Mouse (Mus musculus): ENCODE measurements around the gene Papolb.

Gene Papolb

DNA sequence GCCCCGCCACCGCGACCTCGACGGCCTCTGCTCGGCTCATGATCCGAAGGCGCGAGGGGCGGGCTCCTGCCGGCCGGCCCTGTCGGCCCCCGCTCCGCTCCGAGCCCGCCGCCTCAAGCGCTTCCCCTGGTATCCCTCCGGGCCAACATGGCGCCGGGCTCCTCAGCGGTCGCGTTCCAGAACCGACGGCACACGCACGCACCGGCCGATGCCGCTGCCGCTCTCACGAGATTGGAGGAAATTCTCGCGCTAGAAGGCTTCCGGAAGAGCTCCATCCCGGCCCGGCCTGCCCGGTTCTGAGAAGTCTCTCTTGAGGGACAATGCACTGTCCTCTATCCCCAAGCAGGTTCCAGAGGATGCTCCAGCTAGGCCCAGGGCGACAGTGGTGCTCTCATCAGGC is at the start of gene Papolb:
Papolb (minus strand) TSS at position 162 of the 400 bp plus-strand sequence.
- DNase-seq (ENCODE audit: low spot score in 2 of 2): no peak

DNA sequence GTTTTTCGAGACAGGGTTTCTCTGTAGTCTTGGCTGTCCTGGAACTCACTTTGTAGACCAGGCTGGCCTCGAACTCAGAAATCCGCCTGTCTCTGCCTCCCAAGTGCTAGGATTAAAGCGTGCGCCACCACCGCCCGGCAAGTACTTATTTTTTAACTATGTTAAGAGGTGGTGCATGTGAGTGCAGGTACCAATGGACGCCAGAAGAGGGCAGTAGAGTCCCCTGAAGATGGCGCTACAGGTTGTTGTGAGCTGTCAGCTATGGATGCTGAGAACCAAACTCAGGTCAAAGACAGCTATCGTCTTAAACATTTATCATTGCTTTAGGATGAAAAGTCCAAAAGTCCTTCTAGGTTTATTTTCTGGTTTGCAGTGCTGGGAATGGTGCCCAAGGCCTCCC is 48.3 kb upstream of the Papolb start:
- DNase-seq (ENCODE audit: low spot score in 2 of 2): no peak

DNA sequence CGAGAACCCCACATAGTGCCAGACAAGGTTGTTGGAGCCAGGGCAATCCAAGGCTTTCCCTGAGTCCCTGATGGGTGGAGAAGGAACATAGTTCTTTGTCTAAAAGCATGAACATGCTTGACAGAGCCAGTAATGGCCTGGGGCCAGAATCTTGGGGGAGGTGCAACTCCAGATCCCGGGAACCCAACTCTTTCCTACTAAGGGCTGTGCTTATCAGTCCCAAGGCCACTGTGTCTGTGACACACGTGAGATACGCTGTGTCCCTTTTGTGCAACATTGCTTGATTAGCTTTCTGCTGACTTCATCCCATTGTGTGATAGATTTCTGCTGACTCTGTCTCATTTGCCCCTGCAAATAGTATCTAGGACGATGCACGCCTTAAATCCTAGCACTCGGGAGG is 47.0 kb upstream of the Papolb start:
- DNase-seq (ENCODE audit: low spot score in 2 of 2): no peak

DNA sequence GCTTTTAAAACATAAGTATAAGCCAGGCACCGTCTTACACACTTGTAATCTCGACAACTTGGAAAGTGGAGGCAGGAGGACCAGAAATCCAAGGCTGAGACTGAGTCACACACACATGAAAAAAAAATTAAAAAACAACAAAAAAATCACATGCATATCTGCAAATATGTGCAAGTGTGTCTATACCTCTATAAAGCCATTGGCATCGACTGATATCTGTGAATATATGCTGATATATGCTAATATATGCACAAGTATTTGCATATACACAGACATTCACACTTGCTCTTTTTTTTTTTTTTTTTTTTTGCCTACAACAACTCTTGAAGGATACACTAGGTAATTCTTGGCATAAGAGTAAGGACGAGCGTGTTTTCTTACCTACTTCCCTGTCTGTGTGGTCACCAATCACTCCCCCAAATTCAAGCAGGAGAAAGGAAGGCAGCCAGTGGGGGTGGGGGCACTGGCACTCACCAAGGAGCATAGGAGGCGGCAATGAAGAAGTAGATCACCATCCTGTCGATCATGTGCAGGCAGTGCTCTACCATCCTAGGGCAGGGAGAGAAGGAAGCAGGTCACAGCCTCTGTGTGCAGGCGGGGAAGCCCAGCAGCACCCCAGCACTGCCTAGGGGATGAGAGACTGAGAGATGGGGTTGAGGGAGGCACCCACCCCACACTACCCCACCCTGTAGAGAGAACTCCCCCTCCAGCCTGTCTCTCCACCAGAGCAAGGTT is 44.6 kb upstream of the Papolb start:
- DNase-seq (ENCODE audit: low spot score in 2 of 2): no peak

DNA sequence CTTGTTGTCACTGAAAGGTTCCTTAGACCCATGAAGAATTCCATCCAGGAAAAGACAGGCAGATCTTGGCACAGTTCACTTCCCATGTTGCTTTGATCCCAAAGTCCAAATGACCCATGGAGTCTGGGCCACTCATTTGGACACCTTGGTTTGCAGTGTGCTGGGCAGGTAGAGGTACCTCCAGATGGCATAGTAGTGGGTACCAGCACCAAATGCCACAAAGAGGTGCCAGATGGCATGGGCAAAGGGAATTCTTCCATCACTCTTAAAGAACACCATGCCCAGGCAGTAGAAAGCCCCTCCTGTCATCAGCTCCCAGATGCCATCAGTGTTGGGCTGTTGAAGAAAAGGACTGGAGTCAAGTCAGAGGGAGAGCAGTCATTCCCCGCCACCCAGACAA is 34.7 kb upstream of the Papolb start:
- DNase-seq (ENCODE audit: low spot score in 2 of 2): no peak

DNA sequence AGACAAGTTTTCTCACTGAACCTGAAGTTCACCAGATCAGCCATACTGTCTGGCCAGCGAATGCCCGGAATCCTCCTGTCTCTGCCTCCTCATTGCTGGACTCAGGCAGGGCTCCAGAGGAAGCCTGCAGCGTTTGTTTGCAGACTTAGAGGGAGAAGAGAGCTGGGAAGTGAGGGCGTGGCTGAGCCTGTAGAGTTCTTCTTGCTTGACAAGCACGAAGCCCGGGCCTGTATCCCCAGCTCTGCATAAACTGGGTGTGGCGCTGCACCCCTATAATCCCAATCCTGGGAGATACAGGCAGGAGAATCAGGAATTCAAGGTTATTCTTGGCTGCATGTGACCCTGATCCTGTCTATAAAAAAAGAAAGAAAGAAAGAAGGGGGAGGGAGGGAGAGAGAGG is 30.4 kb upstream of the Papolb start:
- no peak for DNase-seq (ENCODE audit: low spot score in 2 of 2)

DNA sequence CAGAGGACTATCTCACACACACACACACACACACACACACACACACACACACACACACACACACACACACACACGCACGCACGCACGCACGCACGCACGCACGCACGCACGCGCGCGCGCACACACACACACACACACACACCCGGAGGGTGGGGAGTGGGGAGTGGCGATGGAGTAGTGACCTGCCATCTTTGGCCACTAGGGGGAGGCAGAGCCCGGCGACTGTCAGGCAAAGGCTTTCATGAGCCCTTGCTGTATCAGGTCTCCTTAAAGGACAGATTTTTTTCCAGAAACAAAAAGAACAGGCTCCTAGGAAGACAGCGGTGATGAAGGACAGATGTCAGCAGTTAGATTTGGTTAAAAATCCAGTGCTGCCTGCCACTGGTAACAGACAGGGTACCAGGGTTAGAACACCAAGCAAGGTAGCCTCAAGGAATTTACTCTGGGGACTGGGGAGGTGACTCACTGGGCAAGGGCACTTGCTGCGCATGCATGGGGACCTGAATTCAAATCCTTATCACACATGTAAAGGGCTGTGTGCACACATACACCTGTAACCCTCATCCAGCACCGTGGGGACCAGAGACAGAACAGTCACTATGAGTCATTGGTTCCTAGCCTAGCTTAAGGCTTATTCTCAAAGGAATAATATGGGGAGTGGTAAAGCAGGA is 27.7 kb upstream of the Papolb start:
- DNase-seq (ENCODE audit: low spot score in 2 of 2): peak in 1 of 2 experiments; percentile 36

DNA sequence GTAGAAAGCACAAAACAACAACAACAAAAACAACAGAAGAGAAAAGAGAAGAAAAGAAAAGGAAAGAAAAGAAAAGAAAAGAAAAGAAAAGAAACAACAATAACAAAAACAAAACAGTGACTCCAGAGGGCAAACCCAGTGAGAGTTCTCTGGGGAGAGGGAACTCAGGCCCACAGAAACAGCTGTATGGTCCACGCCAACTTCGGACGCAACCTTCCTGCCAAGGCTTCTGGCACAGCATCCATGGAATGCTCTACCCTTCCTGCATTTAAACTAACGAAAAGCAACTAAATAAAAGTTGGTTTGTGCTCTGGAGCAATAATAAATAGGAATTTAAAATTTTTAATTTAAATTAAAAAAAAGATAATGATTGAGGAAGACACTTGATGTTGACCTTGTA is 26.8 kb upstream of the Papolb start:
- no peak for DNase-seq (ENCODE audit: low spot score in 2 of 2)

DNA sequence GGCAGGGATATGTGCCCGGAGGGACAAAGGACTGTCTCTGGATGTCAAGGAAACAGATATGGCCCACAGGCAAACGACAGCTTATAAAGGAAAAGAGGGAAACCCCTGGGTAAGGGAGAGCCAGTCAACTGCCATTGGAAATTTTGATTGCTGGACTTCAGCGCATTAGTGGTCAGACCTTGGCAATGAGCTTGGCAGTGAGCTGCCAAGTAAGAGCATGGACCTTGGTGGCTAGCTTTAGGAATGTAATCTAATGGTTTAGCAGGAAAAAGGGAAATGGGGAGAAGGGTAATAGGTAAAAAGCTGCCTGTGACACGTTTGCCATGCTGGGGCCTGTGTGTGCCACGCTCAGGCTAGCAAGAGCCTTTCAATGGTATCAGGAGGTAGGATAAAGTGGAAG is 26.0 kb upstream of the Papolb start:
- DNase-seq (ENCODE audit: low spot score in 2 of 2): no peak

DNA sequence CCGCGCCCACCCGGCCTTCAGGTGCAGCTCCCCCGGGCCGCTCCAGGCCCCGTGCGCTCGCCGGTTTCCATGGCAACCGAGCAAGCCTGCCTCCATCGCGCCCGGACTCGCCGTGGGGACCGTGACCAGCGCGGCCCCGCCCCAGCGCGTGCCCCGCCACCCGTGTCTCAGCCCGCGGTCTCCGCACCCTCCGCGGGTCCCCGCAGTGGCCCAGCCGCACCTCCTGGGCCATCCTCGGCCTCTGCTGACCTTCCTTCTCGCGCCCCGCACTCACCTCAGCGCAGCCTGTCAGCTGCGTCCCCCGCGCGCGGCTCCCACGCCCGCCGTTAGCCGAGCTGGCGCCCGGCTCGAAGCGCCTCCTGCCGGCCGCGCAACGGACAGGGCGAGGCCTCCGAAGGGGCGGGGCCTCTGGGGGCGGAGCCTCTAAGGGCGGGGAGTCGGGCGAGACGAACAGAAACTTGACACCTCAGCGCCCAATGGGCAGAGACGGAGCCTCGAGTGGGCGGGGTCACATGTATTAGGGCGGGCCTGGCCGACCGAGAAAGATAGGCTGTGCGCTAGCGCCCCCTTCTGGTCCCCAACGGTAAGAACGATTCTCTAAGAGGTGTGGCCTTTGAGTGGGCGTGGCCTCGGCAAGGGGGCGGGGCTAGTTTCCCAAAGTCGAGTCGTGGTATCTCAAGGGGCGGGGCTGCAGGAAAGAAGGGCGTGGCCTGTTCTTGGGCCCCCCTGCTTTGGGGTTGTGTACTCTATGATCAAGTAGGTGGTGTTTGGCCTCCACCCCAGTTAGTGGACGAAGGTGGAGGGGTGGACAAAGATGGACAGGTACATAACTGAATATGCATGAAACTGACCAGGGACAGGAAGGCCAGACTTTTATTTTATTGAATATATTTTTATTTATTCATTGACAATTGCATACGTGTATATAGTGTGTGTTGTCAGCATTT is 21.1 kb upstream of the Papolb start, which contains the start of gene Radil:
Radil (minus strand) TSS at position 393 of the 947 bp plus-strand sequence.
- peak; percentile 92 to 95 for DNase-seq (ENCODE audit: low spot score in 2 of 2)

DNA sequence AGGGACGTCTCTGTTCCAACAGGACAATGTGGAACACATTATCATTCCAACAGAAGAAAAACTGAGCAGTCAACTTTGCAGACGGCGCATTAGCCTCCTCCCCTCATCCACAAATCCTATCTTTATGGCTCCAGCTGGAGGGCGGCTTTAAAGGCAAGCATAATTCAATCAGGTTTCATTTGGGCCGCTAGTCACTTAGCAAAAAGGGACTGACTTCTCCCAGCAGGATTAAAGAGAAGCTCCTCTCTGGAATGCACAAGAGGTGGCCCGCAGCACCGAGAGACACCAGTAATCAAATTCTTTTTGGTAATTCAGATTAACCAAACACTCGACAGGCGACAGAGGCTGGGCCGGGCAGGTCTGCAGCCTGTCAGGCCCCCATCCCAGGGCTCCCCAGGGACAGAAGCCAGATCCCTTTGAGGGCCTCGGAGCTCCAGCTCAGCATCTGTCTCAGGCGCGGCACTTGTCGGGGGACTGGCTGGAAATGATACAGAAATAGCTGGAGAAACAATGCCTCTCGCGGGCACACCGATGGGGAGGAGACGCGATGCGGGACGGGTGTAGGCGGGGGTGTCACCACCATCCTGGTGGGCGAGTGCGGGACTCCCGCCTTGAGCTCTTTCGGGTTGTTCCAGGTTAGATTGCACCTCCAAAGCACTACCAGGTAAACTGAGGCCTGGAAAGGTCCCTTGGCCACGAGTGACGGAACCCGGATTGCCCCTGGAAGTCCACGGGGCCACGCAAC is 20.3 kb upstream of the Papolb start:
- DNase-seq (ENCODE audit: low spot score in 2 of 2): peak; percentile 32 to 43

DNA sequence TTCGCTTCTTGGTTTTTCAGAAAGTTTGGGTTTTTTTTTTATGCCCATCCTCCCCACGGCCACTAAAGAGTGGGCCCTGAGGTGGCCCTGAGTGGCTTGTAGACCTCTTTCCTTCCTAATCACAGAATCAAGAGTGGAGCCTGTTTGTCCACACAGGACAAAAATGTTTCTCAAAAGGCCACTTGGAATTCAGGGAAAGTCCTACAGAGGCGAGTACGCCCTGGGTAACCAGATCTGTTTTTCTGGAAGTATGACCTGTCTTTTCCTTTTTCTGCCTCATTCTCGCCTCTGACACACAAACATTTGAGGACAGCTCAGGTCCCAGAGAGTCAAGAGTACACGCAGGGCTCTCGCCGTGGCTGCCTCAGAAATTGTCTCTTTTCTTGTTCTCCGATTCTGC is 19.6 kb upstream of the Papolb start:
- peak in 1 of 2 experiments; percentile 14 for DNase-seq (ENCODE audit: low spot score in 2 of 2)

DNA sequence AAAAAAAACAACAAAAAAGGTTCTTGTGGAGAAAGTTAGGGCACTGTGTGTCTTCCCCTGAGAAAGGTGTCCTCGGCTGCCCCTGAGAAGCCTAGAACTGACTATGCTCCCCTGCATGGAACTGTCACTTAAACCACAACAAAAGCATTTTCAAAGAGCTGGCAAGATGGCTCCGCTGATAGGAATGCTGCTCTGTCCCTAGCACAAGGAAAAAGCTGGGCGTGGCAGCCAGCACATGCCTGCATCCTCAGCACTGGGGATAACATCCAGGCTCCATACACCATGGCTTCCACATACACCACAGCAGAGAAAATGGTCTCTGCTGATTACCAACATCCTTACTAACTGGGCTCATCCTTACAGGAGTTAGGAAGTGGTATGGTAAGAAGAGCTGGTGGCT is 17.2 kb upstream of the Papolb start:
- DNase-seq (ENCODE audit: low spot score in 2 of 2): no peak

DNA sequence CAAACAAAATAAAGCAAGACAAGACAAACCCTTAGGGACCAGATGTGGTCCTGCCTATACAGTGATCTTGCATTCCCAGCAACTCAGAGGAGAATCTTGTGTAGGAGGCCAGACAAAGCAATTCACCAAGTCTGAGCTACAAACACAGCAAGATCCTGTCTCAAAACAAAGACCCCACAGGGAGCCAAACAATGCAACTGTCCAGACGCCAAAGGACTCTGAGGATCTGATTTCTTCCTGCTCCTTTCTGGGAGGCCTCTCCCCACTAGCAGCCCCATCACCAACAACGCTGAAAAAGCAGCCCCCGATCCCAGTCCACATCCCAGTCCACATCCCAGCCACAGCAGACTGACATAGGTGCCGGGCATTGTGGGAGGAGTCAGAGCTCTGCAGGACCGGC is 16.5 kb upstream of the Papolb start:
- DNase-seq (ENCODE audit: low spot score in 2 of 2): no peak

DNA sequence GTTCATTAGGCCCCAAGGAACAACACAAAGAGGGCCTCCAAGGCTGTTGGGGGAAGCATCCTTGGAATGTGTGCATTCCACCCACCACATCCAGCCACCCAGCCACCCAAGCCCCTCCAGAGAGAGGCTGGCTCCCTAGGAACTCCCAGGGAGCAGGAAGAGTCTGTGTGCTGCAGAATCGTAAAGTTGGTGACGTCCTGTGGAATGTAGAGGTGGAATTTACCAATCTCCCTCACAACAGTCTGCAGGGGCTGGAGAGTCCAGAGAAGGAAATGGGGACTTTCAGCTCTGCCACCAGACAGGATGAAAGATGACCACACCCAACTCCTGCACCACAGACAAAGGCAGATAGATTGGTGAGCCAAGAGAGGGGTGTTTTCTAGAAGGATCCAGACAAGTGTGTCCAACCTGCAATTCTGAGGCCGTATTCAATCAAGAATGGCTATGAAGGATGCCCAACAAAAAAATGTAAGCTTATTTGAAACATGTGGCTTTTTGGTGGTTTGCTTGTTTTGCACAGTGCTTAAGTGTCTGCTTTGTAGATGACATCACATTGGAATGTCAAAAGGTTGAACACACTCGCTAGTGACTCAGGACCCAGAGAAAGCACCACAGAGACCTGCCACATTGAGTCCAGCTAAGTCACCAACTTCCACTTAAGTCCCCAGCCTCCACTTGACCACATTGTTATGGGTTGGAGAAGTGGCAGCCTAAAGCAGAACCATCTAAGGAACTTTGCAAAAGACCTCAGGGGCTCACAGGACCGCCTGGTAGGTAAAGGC is 15.3 kb upstream of the Papolb start:
- DNase-seq (ENCODE audit: low spot score in 2 of 2): no peak

DNA sequence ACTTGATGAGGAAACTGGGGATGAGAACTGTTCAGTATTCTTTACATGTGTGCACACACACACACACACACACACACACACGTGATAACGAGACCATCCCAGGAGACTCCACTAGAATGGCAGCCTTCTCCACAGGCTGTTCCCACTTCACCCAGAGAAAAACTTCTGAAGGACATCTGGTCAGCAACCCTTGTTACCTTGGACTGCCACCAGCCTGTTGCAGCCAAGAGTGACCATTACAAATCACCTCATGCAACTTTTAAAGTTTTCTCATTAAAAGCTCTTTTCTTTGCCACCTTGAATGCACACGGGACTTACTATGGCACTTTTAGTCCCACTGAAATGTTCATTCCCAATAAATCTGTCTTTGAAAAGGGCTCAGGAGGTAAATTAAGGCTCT is 7.4 kb upstream of the Papolb start:
- DNase-seq (ENCODE audit: low spot score in 2 of 2): no peak

DNA sequence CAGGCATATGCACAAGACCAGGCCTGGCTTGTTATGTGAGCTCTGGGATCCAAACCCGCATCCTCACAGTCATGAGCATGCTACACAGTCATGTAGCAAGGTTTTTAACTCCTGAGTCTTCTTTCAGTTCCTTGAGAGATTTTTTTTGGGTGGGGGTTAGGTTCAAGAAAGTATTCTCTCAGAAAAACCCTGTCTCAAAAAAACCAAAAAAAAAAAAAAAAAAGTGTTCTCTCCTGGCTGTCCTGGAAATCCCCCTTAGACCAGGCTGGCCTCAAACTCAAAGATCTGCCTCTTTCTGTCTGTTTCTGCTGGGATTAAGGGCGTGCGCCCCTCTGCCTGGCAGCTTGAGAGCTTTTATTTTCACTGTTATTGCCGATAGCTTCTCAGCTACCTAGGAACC is 5.5 kb upstream of the Papolb start:
- DNase-seq (ENCODE audit: low spot score in 2 of 2): no peak

DNA sequence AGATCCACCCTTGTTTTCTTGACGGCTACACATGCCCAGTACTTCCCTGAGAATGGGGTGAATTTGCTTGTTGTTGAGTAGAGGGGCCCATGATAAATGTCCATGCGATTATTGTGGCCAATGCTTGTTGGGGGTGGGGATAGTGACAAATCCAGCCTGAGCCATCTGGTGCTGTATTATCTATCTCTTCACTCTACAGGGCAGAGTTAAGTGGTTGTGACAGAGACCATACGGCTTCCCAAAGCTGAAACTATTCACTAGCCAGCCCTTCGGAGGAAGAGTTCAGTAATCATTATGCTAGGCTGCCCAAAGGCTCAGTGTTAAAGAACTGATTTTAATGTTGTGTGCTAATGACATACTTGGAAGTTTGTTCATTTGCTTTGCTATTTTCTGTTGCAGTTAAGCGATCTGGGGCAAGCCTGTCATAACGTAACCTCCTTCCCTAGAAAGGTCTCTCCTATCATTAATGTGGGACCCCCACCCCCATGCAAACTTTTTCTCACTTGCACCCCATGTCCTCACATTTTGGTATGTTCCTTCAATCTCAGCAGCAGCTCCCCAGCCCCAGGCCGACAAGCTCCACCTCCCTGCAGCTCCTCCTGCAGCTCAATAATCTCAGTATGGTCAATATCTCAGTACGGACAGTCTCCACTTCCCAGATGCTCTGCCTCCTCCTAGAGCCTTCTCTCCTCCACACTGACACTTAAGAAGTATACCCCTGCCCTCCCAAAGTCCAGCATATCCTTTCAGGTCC is 5.0 kb downstream of the Papolb start:
- no peak for DNase-seq (ENCODE audit: low spot score in 2 of 2)

DNA sequence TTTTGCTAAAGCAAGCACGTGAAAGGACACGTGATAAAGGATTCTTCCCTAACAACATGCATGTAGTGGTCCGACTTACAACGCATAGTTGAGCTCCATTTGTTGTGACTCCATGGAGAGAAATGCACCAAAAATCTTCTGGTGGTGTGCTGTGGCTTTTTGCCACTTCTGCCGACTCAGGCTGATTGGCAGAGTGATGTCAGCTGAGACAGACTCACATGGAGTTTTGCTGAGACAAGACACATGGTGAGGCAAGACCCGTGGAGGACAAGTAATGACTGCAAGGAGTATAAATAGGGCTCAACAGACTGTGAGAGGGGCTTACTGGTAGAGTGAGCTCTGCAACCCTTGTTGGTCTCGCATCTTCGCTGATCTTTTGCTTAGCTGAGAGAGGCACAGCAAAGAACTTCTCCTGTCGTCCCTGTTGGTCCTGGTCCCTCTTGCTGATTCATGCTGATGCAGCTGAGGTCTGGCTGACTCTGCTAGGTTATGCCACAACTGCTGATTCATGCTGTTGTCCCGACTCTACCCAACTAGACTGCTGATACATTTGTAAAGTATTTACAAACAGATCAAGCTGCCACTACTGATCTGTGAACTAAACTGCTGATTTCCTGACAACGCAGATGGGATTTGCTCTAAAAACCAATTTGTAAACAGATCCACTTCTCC is 8.5 kb downstream of the Papolb start:
- DNase-seq (ENCODE audit: low spot score in 2 of 2): no peak

DNA sequence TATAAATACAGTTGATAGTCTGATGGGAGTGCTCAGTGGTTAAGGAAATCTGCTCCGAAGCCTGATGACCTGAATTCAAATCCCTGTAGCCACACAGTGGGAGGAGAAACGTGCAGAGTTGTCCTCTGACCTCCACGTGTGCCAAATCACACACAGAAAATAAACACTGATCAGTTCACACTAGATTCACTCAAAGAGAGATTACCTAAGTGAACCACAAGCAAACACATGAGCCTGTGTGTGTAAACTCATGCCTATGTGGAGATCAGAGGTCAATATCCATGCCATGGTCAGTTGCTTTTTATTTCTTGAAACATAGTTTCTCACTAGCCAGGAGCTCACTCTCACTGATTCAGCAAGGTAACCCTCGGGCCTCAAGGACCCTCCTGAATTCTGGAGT is 9.5 kb downstream of the Papolb start:
- no peak for DNase-seq (ENCODE audit: low spot score in 2 of 2)
